Mouse (Mus musculus): ENCODE measurements around the gene Fgr.

- TF ChIP-seq CTCF (IDR thresholded peaks at IDR 0.05; ENCODE audit: low read depth) = no peak
- TF ChIP-seq EP300 (optimal IDR thresholded peaks at IDR 0.05) = no peak
Observed at GRCm38 (mm10) chr4:132964064-132964463, 9.8 kb upstream of the Fgr start.
